Mouse (Mus musculus) midbrain, postnatal 0 days (tissue): ENCODE data around the gene Gm26602. TPM values are rescaled to one million over a fixed set of nuclear protein-coding genes. Genes with fewer than 3 reads are reported as not detected.
"Not testable (repeated sequence)": the region's sequence is repeated elsewhere in the genome, so short reads cannot be mapped to it uniquely, and the experiment has no call there.

Source experiments
- ATAC-seq: fragments of 200-750 bp; cut with Nextera tagmentation; 2 replicates; pipeline ENCODE4 v1.8.0; 2017; ENCODE audit warnings: moderate number of reproducible peaks, mild to moderate bottlenecking, moderate TSS enrichment, moderate library complexity; ENCODE audit not compliant: low FRiP score
- DNase-seq: peaks from one replicate; pipeline ENCODE4 v3.0.0-alpha.2; 2015; ENCODE audit warnings: low spot score
- H3K27ac ChIP-seq: fragments of 300-500 bp; sonication (generic); 2 replicates; pipeline ENCODE4 v1.5.1; 2014; ENCODE audit warnings: low read depth, mild to moderate bottlenecking, low read length, mixed read lengths
- H3K27me3 ChIP-seq: fragments of 300-500 bp; sonication (generic); 2 replicates; pipeline ENCODE4 v1.6.1; 2014; ENCODE audit warnings: low read length, control low read depth, mixed read lengths; ENCODE audit not compliant: insufficient read depth
- H3K36me3 ChIP-seq: fragments of 300-500 bp; sonication (generic); 2 replicates; pipeline ENCODE4 v1.6.1; 2014; ENCODE audit warnings: low read length, control low read depth, mixed read lengths; ENCODE audit not compliant: insufficient read depth
- H3K4me1 ChIP-seq: fragments of 300-500 bp; sonication (generic); 2 replicates; pipeline ENCODE4 v1.6.1; 2014; ENCODE audit warnings: mild to moderate bottlenecking, control low read depth, antibody characterized with exemption, low read length, mixed read lengths; ENCODE audit not compliant: insufficient read depth
- H3K4me2 ChIP-seq: fragments of 300-500 bp; sonication (generic); 2 replicates; pipeline ENCODE4 v1.6.1; 2014; ENCODE audit warnings: low read depth, mild to moderate bottlenecking, low read length, mixed read lengths; ENCODE audit not compliant: poor library complexity, severe bottlenecking
- H3K4me3 ChIP-seq: fragments of 300-500 bp; sonication (generic); 2 replicates; pipeline ENCODE4 v1.5.1; 2014; ENCODE audit warnings: low read depth, mild to moderate bottlenecking, low read length, moderate library complexity
- H3K9ac ChIP-seq: fragments of 300-500 bp; sonication (generic); replicated peaks from 2 replicates; pipeline ENCODE4 v1.6.1; 2014; ENCODE audit warnings: mild to moderate bottlenecking, low read length, moderate library complexity, mixed read lengths; ENCODE audit not compliant: poor library complexity, severe bottlenecking
- H3K9me3 ChIP-seq: fragments of 300-500 bp; sonication (generic); 2 replicates; pipeline ENCODE4 v1.6.1; 2016; ENCODE audit warnings: low read length, control low read depth
- CTCF ChIP-seq: IDR thresholded peaks from 2 replicates; pipeline ENCODE4 v1.5.1; 2016; ENCODE audit warnings: antibody characterized with exemption, mild to moderate bottlenecking
- WGBS: fragments of 180-500 bp; shearing (Covaris S2); extraction: QIAGEN DNeasy Blood & Tissue Kit; methylation state at CpG from one replicate; pipeline ENCODE4 v1.1.7; 2014; 5-methylcytosine and 5-hydroxymethylcytosine counted together
- polyA plus RNA-seq: library from polyadenylated mRNA; unstranded; fragments of >200 nt; fragmentation: Nextera tagmentation; extraction: Ambion mirVana; gene quantifications from 2 replicates; pipeline ENCODE4 v1.2.1, GENCODE M21; 2015
- total RNA-seq: library from RNA; depleted of rRNA; stranded (reverse); fragments of >200 nt; gene quantifications from 2 replicates; pipeline ENCODE4 v1.2.3, GENCODE M21; 2014

Gm26602 gene
- total and polyA plus RNA-seq, 2 experiments from 2014 or later: 17.3 TPM; not detected in 1

DNA sequence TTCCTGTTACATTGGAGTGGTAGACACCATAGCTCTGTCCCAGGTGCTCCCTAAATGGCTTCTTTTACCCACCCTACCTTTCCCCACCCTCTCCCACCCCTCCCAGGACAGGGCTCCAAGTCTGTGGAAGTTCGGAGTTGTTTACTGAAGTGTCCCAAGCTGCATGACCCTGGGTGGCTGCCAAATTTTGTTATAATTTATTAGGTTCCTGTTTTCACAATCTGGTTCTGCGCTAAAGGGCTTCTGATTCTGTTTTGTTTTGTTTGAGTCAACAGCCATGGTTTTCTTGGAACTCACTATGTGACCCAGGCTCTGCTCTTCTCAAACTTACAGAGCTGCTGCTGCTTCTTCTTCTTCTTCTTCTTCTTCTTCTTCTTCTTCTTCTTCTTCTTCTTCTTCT, 21.3 kb upstream of the Gm26602 start:
- Histone ChIP-seq H3K36me3 (0 out of 2 replicates have a peak, but pooled peaks cover 2% of the 10 kb centered on the region), H3K4me2 (no peak overlapping the region), H3K27me3 (no peaks in the 10 kb centered on the region), H3K9me3 (no peaks in the 10 kb centered on the region), H3K9ac (no peak overlapping the region), H3K27ac (no peak overlapping the region), H3K4me3 (no peak overlapping the region), H3K4me1 (no peaks in the 10 kb centered on the region)
- no peak for TF ChIP-seq CTCF
- WGBS: 80% methylated on average over 2 of the region's 2 CpGs
- ATAC-seq: no peak
- no peak for DNase-seq

DNA sequence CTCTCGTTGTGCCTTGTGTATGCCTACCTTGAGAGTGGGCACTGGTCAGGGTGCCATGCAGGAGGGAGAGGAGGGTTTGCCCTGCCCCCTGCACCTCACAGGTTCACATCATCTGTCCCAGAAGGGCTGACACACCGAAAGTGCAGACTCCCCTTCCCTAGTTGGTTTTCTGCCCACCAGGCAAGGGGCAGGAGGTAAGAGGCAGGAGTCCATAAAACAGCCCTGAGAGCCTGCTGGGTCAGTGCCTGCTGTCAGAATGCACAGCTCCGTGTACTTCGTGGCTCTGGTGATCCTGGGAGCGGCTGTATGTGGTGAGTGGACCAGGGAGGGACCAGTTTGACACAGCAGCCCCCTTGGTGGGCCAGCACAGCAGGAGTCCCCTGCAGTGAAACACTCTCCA, 20.0 kb upstream of the Gm26602 start, which contains the start of gene Cfd:
Gene Cfd (plus strand): TSS at position 184 of the 400 bp plus-strand sequence.
- TF ChIP-seq CTCF: no peak
- Histone ChIP-seq H3K27me3 (no peaks in the 10 kb centered on the region), H3K36me3 (peaks cover 10% of the 10 kb centered on the region; the same call in 1 of the 2 replicates), H3K4me2 (no peak within 1 kb of the TSS), H3K4me1 (no peaks in the 10 kb centered on the region), H3K27ac (no peak within 1 kb of the TSS), H3K9me3 (no peaks in the 10 kb centered on the region), H3K9ac (no peak within 1 kb of the TSS), H3K4me3 (no peak within 1 kb of the TSS)
- DNase-seq (no peak), ATAC-seq (no peak)
- 33% methylated on average over 5 of the region's 5 CpGs for WGBS

DNA sequence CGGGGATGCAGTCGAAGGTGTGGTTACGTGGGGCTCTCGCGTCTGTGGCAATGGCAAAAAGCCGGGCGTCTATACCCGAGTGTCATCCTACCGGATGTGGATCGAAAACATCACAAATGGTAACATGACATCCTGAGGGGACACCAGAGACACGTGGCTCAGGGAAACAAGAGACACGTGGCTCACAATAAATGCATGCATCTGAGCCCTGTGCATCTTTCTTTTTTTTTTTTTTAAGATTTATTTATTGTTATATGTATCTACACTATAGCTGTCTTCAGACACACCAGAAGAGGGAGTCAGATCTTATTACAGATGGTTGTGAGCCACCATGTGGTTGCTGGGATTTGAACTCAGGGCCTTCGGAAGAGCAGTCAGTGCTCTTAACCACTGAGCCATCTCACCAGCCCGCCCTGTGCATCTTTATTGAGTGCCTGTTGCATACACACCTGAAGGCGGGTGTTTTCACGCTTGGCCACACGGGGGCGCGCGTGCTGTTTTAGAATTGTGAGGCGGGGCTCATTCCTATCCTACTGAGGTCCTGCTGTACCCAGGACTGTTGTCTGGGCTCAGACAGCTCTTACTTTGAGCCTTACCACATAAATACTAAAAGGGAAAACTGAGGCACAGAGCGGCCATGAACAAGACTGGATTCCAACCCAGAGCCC, 18.1 kb upstream of the Gm26602 start:
- whole genome bisulfite sequencing: 47% methylated on average over 22 of the region's 22 CpGs
- H3K27me3 ChIP-seq, H3K9ac ChIP-seq, H3K4me1 ChIP-seq, H3K9me3 ChIP-seq, H3K4me2 ChIP-seq, H3K4me3 ChIP-seq, H3K27ac ChIP-seq: not testable (repeated sequence)
- TF ChIP-seq CTCF: peak; percentile 82
- ATAC-seq (0 out of 2 replicates have a peak, but pooled peaks have one; percentile 55), DNase-seq (peak; percentile 70)
- H3K36me3 ChIP-seq: peaks cover 28% of the 10 kb centered on the region

- Histone ChIP-seq H3K27me3 (no peaks in the 10 kb centered on the region), H3K9ac (no peak overlapping the region), H3K4me2 (no peak overlapping the region), H3K4me1 (no peaks in the 10 kb centered on the region), H3K36me3 (peaks cover 31% of the 10 kb centered on the region), H3K4me3 (no peak overlapping the region), H3K9me3 (no peaks in the 10 kb centered on the region), H3K27ac (no peak overlapping the region)
- DNase-seq (no peak), ATAC-seq (no peak)
- 85% methylated on average over 15 of the region's 16 CpGs for WGBS
- TF ChIP-seq CTCF: no peak
Observed at GRCm38 (mm10) chr10:79896306-79896705, 14.3 kb upstream of the Gm26602 start.

GRCm38 (mm10) chr10:79896814-79897213, 13.8 kb upstream of the Gm26602 start:
- Histone ChIP-seq H3K9me3 (no peaks in the 10 kb centered on the region), H3K36me3 (peaks cover 31% of the 10 kb centered on the region), H3K4me2 (no peak overlapping the region), H3K27ac (no peak overlapping the region), H3K27me3 (no peaks in the 10 kb centered on the region), H3K4me3 (no peak overlapping the region), H3K4me1 (no peaks in the 10 kb centered on the region), H3K9ac (no peak overlapping the region)
- ATAC-seq (no peak), DNase-seq (no peak)
- TF ChIP-seq CTCF: no peak
- WGBS: 93% methylated on average over 13 of the region's 13 CpGs

- no peak overlapping the region for H3K4me3 ChIP-seq
- no peaks in the 10 kb centered on the region for H3K4me1 ChIP-seq
- ATAC-seq (no peak), DNase-seq (no peak)
- H3K9ac ChIP-seq: no peak overlapping the region
- no peaks in the 10 kb centered on the region for H3K27me3 ChIP-seq
- peaks cover 35% of the 10 kb centered on the region for H3K36me3 ChIP-seq
- H3K9me3 ChIP-seq: no peaks in the 10 kb centered on the region
- no peak overlapping the region for H3K4me2 ChIP-seq
- no peak for TF ChIP-seq CTCF
- no peak overlapping the region for H3K27ac ChIP-seq
- WGBS: 56% methylated on average over 20 of the region's 20 CpGs
Observed at GRCm38 (mm10) chr10:79897316-79898245, 13.1 kb upstream of the Gm26602 start.
